Mouse (Mus musculus) T-helper 17 cell (primary cell): ENCODE results near the gene Ntpcr.

Source experiments
- in situ Hi-C, 2 experiments: fragments of 300-600 bp; cut with MboI, MseI; formaldehyde crosslinking; loops; 1 replicate in 1 of 2; 2 replicates in 1 of 2; pipeline ENCODE4 v1.15.1; 2025; ENCODE audit warnings: high pct_unique_total_duplicates in 2 of 2

Gene Ntpcr

DNA sequence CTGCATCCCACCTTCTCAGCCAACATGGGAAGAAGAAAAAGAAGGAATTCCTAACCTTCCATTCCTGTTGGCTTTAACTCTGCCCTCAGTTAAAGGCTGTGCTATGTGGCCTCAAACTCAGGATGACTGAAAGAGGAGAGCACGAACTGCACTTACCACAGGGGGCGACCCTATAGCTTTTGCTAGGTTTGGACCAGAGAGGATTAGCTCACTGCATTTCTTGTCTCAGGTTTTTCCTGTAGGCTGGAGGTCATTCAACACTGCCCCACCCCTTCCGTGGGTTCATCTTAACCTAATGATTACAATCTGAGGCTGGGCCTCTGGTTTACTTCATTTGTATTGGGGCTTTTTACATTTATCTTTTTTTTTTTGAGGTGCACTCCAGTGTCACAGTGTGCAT, 45.3 kb downstream of the Ntpcr start:
- in situ Hi-C loops: no loop called here

- in situ Hi-C loops: no loop called here
Measured at GRCm38 (mm10) chr8:125776314-125776713, 46.6 kb downstream of the Ntpcr start.

GRCm38 (mm10) chr8:125776800-125777199, 47.0 kb downstream of the Ntpcr start:
- in situ Hi-C loops: no loop called here

DNA sequence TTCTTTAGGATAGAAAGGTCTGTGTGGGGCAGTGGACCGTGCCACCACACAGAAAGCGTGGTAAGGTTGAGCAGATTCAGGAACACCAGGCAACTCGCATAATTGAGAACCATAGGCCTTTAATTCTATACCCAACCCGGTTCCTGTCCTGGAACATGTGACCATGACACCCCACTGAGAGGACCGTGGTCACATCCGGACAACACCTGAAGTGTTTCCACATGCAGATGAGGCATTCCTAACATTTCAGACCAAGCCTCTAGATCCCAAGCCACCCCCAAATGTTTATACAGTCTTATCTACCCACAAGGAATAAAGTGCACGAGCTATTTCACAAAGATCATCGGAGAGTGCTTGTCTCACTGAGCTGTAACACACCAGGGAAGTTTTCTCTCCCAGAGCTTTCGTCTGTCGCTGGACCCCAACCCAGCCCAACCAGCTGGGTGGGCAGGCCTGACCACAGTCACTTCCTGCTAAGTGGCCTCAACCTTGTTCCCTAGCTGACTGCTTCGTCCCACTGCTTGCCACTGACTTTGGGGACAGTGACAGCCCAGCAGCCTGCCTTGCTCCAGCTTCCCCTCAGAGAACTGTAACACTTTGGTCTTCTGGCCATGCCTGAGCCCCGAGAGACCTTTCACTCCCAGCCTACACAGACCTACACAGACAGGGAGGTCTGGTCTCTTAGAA, 47.9 kb downstream of the Ntpcr start:
- in situ Hi-C loops: no loop called here

- in situ Hi-C loops: no loop called here
Measured at GRCm38 (mm10) chr8:125778919-125779318, 49.2 kb downstream of the Ntpcr start.

DNA sequence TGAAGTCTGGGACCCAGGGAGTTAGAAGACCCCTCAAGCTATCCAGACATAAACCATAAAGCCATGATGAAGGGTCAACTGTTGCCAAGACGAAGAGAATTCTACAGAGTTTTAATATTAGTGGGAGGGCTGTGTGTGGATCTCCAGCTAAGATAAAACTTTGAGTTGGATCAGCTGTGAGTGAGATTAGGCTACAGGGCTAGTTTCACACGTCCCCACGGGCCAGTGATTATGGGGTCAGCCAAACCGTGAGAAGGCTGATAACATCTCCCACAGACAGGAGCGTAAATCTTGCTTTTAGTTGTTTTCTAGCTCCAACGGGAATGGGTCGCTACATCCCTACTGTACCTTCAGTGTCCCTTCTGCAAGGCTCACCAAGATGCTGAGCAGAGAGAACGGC, 49.9 kb downstream of the Ntpcr start:
- in situ Hi-C loops: loop anchor here in 1 of 2 experiments (10.0 kb wide), 1 partner anchor 1465 kb away; no protein-coding TSS in a partner anchor

GRCm38 (mm10) chr8:125782161-125782560, 52.4 kb downstream of the Ntpcr start:
- in situ Hi-C loops: loop anchor here in 1 of 2 experiments (10.0 kb wide), 1 partner anchor 1463 kb away; no protein-coding TSS in a partner anchor

GRCm38 (mm10) chr8:125786886-125787285, 57.1 kb downstream of the Ntpcr start:
- in situ Hi-C loops: loop anchor here in 1 of 2 experiments (10.0 kb wide), 1 partner anchor 1458 kb away; no protein-coding TSS in a partner anchor

DNA sequence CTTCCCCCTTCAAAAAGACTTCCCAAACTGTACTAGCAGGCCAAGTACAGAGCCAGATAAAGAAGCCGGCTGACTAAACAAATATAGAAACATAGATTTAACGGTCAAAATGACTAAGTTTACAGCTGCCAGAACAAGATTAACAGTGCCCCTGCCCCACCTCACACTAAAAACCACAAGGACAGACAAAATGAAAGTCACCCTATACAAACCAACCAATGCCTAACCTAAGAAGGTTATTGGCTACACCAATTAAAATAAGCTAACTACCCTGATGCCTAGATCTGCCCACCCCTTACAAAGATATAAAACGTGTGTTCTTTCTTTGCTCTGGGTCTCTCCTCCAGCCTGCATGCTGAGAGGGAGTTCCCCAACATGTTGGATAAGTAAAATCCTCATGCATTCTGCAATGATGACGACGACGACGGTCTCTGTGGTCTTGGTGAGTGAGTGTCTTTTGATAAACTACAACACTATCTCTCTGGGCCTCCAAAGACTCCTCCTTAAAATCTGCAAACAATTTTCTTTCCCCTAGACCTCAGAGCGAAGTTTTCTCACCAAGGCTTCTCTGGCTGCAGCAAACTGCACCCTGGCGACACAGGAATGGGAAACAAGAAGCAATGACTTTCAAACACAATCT, 63.2 kb downstream of the Ntpcr start:
- in situ Hi-C loops: no loop called here

DNA sequence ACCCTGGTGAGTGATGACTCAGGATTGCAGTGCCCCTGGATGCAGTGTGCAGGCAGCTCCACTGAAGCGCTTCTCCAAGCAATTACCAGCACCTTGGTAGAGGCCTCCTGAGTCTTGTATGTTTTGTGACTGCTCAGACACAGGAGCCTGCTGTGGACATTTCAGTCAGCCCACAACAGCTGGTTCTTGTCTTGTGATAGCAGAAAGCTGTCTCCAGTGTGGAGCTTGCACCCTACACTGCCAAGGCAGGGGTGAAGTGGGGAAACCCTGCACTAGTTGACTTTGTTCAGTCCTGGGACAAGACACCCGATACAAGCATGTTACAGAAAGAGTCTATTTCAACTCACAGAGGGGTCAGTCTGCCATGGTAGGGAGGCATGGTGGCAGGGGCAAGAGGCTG, 65.6 kb downstream of the Ntpcr start:
- in situ Hi-C loops: no loop called here

- in situ Hi-C loops: no loop called here
Measured at GRCm38 (mm10) chr8:125796970-125797369, 67.2 kb downstream of the Ntpcr start.
